Mouse (Mus musculus): ENCODE data around the gene Lmod2.

The Lmod2 gene

DNA sequence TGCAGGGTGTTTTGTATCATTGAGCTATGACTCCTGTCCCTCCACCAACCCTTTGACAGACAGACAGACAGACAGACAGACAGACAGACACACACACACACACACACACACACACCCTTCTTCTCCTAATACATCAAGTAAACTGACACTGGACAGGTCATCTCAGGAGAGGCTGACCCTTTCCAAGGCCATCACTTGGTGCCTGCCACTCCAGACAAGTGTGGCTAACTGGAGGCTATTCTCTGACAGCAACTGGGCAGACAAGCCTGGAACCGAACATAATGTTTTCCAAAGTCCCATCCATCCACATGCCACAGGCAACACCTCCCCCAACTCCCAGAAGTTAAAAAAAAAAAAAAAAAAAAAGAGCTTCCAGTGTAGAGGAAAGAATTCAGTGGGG is 4.1 kb downstream of the Lmod2 start:
- no peak for DNase-seq (ENCODE audit: extremely low read depth, low read depth)

DNA sequence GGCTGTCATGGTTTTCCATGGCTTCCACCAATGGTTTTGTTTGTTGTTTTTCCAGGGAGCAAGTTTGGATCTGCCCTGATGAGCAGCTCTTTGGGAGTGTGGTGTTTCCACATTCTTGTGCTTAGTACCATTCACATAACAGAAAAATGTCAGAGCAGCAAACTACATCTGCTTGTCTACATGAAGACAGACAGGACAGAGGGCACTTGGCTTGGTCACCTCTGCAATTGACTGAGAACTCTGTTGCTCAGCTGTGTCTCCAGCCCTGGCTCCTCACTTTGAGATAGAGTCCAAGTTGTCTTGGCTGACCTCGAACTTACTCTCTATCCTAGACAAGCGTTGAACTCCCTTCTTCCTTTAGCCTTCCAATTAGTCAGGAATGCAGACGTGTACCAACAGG is 4.8 kb downstream of the Lmod2 start:
- DNase-seq (ENCODE audit: extremely low read depth, low read depth), result no peak

DNA sequence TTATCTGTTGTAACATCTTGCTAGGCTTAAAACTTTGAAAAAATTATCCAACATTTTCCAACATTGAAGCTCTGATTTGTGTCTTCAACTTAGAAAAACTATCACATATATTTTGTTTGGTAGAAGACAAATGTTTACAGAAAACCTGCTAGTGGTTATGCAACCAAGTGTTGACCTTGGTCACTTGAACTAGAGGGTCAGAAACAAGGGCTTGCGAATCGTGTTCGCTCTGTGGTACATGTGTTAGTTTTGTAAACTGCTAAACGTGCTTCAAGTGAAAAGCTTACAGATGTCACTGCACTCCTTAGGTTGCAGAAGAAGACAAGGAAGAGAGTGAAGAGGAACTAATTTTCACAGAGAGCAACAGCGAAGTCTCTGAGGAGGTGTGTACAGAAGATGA is 5.4 kb downstream of the Lmod2 start:
- DNase-seq (ENCODE audit: extremely low read depth, low read depth), result no peak

GRCm38 (mm10) chr6:24604289-24604688 is 6.7 kb downstream of the Lmod2 start:
- DNase-seq (ENCODE audit: extremely low read depth, low read depth), result no peak

DNA sequence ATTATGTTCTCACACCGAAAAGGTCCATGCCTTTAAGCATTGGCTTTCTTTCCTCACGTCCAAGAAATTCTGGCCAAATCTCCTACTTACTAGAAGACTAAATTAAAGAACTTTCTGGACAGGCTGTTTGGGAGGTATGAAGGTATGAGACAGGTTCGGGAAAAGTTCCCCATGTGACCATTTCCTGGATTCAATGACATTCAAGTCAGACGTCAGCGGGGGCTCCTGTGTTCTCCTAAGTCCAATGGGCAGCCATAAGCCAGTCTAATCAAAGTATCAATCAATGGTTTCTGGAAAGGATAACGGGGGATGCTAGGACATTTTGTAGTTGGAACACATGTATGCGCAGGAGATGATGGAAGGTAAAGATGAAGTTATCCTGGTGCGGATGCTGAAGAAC is 8.1 kb downstream of the Lmod2 start:
- no peak for DNase-seq (ENCODE audit: extremely low read depth, low read depth)

GRCm38 (mm10) chr6:24606512-24606911 is 8.9 kb downstream of the Lmod2 start:
- no peak for DNase-seq (ENCODE audit: extremely low read depth, low read depth)

- no peak for DNase-seq (ENCODE audit: extremely low read depth, low read depth)
These were observed 10.0 kb downstream of the Lmod2 start for GRCm38 (mm10) chr6:24607531-24607930.

GRCm38 (mm10) chr6:24608129-24608528 is 10.6 kb downstream of the Lmod2 start:
- DNase-seq (ENCODE audit: extremely low read depth, low read depth), result no peak

- DNase-seq (ENCODE audit: extremely low read depth, low read depth), result no peak
These were observed 11.1 kb downstream of the Lmod2 start for GRCm38 (mm10) chr6:24608682-24609081.

- no peak for DNase-seq (ENCODE audit: extremely low read depth, low read depth)
These were observed 12.0 kb downstream of the Lmod2 start for GRCm38 (mm10) chr6:24609531-24609930.

DNA sequence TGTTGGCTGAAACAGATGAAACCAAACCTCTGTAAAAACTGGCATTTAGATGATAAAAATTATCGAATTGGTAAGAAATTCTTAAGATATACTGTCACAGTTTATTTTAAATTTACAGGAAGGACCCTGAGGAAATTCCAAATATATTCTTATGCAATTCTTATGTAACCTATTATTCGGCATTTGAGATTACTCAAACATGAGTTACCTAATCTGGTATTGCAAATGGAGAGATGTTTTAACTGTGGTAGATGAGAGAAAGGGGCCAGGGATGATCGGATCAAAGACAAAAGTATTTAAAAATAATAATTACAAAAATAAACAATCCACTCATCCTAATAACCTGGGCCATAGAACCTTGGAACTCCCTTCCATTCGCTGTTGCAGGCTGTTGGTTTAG is 12.8 kb downstream of the Lmod2 start:
- DNase-seq (ENCODE audit: extremely low read depth, low read depth), result no peak

GRCm38 (mm10) chr6:24612074-24612755 is 14.7 kb downstream of the Lmod2 start:
- DNase-seq (ENCODE audit: extremely low read depth, low read depth), result no peak

GRCm38 (mm10) chr6:24613346-24613745 is 15.8 kb downstream of the Lmod2 start:
- no peak for DNase-seq (ENCODE audit: extremely low read depth, low read depth)

GRCm38 (mm10) chr6:24613918-24614317 is 16.4 kb downstream of the Lmod2 start:
- no peak for DNase-seq (ENCODE audit: extremely low read depth, low read depth)

- no peak for DNase-seq (ENCODE audit: extremely low read depth, low read depth)
These were observed 19.2 kb downstream of the Lmod2 start for GRCm38 (mm10) chr6:24616746-24617145.

DNA sequence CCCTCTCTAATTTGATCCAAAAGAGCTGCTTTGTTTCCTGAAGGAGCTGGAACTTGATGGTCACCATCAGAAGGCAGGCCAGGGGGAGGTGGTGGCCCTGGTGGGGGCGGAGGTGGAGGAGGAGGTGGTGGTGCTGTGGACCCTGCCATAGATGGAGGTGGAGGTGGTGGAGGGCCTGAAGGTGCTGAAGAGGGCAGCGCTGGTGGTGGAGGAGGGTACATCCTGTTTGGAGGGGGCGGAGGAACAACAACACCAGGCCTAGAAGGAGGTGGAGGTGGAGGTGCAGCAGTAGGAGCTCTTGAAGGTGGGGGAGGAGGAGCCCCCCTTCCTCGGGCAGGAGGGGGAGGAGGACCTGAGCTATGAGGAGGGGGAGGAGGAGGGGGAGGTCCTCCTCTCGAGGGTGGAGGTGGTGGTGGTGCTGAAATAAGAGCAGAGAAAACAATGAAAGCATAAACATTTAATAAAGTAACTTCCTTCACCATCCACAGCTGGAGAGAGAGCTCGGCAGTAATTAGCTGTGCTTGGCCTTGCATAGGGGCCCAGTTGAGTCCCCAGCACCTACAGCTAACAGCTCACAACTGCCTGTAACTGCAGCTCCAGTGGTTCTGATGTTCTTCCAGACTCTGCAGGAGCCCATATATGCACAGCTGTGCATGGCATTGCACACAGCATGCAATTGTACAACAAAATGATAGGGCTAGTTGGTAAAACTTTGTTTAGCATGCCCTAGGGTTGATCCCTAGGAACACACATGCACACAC is 21.9 kb downstream of the Lmod2 start:
- no peak for DNase-seq (ENCODE audit: extremely low read depth, low read depth)

DNA sequence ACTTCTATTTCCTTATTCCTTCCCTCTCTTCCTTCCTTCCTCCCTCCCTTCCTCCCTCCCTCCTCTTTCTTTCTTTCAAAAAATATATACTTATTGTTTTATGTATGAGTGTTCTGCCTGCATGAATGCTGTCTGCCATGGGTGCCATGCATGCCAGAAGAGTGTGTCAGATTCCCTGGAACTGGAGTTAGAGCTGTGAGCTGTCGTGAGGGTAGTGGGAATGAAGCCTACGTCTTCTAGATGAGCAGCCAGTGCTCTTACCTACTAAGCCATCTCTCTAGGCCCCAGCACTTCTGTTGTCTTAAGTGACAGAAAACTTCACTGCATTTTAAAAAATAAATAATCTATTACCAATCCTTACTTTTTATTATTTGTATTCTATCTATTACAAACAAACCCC is 23.4 kb downstream of the Lmod2 start:
- no peak for DNase-seq (ENCODE audit: extremely low read depth, low read depth)

- no peak for DNase-seq (ENCODE audit: extremely low read depth, low read depth)
These were observed 24.5 kb downstream of the Lmod2 start for GRCm38 (mm10) chr6:24622098-24622497.

GRCm38 (mm10) chr6:24627586-24628030 is 30.0 kb downstream of the Lmod2 start:
- peak; percentile 58 for DNase-seq (ENCODE audit: extremely low read depth, low read depth)

DNA sequence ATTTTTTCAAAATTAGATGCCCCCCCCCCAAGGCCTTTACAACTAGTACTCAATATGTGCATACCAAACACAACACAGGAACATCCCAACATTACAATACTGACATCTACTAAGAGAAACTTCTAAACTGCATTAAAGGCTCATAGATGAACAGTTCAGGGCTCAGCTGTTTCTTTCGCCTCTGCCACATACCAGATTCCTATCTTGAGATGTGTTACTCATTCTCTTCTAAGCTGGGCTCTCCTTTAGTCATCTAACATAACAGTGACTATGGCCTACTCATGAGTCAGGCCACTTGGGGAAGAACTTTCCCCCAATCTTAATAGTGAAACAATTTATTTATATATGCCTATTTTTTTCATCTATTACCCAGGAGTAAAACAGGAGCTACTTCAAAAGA is 30.9 kb downstream of the Lmod2 start:
- no peak for DNase-seq (ENCODE audit: extremely low read depth, low read depth)

- DNase-seq (ENCODE audit: extremely low read depth, low read depth), result no peak
These were observed 34.5 kb downstream of the Lmod2 start for GRCm38 (mm10) chr6:24632061-24632460.

- no peak for DNase-seq (ENCODE audit: extremely low read depth, low read depth)
These were observed 36.5 kb downstream of the Lmod2 start for GRCm38 (mm10) chr6:24634065-24634464.

- no peak for DNase-seq (ENCODE audit: extremely low read depth, low read depth)
These were observed 38.3 kb downstream of the Lmod2 start for GRCm38 (mm10) chr6:24635814-24636213.

All from MEL-GATA-1-ER (cell line).